Mouse (Mus musculus) kidney, postnatal 0 days (tissue): ENCODE results near the gene Des. TPM values are rescaled to one million over a fixed set of nuclear protein-coding genes. Genes with fewer than 3 reads are reported as not detected.
A peak's percentile ranks its signal among the peaks of the same experiment; 100 is the strongest.

ENCODE experiments used
- ATAC-seq: fragments of 200-750 bp; cut with Nextera tagmentation; replicated peaks from 2 replicates; pipeline ENCODE4 v1.8.0; 2017; ENCODE audit warnings: low read depth, moderate number of reproducible peaks, moderate TSS enrichment, moderate library complexity; ENCODE audit not compliant: low FRiP score
- DNase-seq: peaks from one replicate; pipeline ENCODE4 v3.0.0-alpha.2; 2016; ENCODE audit warnings: low spot score
- H3K27ac ChIP-seq: fragments of 300-500 bp; sonication (generic); 2 replicates; pipeline ENCODE4 v1.5.1; 2014; ENCODE audit warnings: mild to moderate bottlenecking
- H3K27me3 ChIP-seq: fragments of 300-500 bp; sonication (generic); 2 replicates; pipeline ENCODE4 v1.6.1; 2014; ENCODE audit warnings: low read length, mixed read lengths; ENCODE audit not compliant: insufficient read depth
- H3K36me3 ChIP-seq: fragments of 300-500 bp; sonication (generic); 2 replicates; pipeline ENCODE4 v1.6.1; 2014; ENCODE audit warnings: low read length, mixed read lengths; ENCODE audit not compliant: insufficient read depth
- H3K4me1 ChIP-seq: fragments of 300-500 bp; sonication (generic); replicated peaks from 2 replicates; pipeline ENCODE4 v1.6.1; 2014; ENCODE audit warnings: antibody characterized with exemption, low read length, mixed read lengths; ENCODE audit not compliant: insufficient read depth
- H3K4me2 ChIP-seq: fragments of 300-500 bp; sonication (generic); 2 replicates; pipeline ENCODE4 v1.6.1; 2014; ENCODE audit warnings: mild to moderate bottlenecking, low read length, moderate library complexity, mixed read lengths
- H3K4me3 ChIP-seq: fragments of 300-500 bp; sonication (generic); replicated peaks from 2 replicates; pipeline ENCODE4 v1.5.1; 2014; ENCODE audit warnings: low read depth, low read length
- H3K9ac ChIP-seq: fragments of 300-500 bp; sonication (generic); 2 replicates; pipeline ENCODE4 v1.6.1; 2014; ENCODE audit warnings: low read depth, low read length
- H3K9me3 ChIP-seq: fragments of 300-500 bp; sonication (generic); replicated peaks from 2 replicates; pipeline ENCODE4 v1.6.1; 2016; ENCODE audit warnings: low read length, inconsistent platforms, mixed read lengths
- CTCF ChIP-seq: IDR thresholded peaks from 2 replicates; pipeline ENCODE4 v1.5.1; 2016; ENCODE audit warnings: antibody characterized with exemption, low read depth, mild to moderate bottlenecking, moderate library complexity
- WGBS: fragments of 180-500 bp; shearing (Covaris S2); extraction: QIAGEN DNeasy Blood & Tissue Kit; methylation state at CpG from one replicate; pipeline ENCODE4 v1.1.7; 2014; 5-methylcytosine and 5-hydroxymethylcytosine counted together
- polyA plus RNA-seq: library from polyadenylated mRNA; unstranded; fragments of >200 nt; fragmentation: Nextera tagmentation; extraction: Ambion mirVana; gene quantifications from 2 replicates; pipeline ENCODE4 v1.2.1, GENCODE M21; 2015

The Des gene
- polyA plus RNA-seq, 1 experiment from 2014 or later: 18.6 TPM

DNA sequence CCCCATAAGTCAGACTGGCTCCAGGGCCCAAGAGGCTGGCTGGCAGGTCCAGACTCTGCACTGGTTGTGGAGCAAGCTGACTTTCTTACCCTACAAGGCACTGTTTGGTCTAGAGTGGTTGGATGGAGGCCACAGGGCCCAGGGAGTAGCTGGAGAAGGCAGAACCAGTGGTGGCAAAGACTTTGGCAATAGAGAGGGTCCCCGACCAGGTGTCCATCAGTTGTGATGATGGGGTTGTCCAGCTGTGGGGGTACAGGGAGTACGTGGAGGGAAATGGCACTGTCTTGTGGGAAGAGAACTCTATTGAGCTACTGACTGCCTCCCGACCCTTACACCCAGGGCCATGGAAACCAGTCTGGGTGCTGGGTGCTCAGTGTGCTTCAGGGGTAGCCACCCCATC lies 33.7 kb downstream of the Des start:
- H3K4me2 ChIP-seq: no peak overlapping the region
- ATAC-seq (no peak), DNase-seq (no peak)
- H3K4me1 ChIP-seq: peaks cover 4% of the 10 kb centered on the region
- WGBS: 89% methylated on average over 3 of the region's 3 CpGs
- H3K27ac ChIP-seq: no peak overlapping the region
- H3K9ac ChIP-seq: no peak overlapping the region
- H3K36me3 ChIP-seq: peaks cover 7% of the 10 kb centered on the region; the same call in 1 of the 2 replicates
- H3K9me3 ChIP-seq: no peaks in the 10 kb centered on the region
- no peaks in the 10 kb centered on the region for H3K27me3 ChIP-seq
- TF ChIP-seq CTCF: no peak
- H3K4me3 ChIP-seq: no peak overlapping the region

GRCm38 (mm10) chr1:75398761-75399402 lies 38.8 kb downstream of the Des start:
- ATAC-seq (peak; percentile 84), DNase-seq (peak; percentile 97)
- peak; percentile 86 for TF ChIP-seq CTCF
- H3K4me2 ChIP-seq: 0 out of 2 replicates have a peak overlapping the region, but pooled peaks have one; percentile 53
- peak overlapping the region; percentile 60; the same call in 1 of the 2 replicates for H3K9ac ChIP-seq
- H3K27me3 ChIP-seq: no peaks in the 10 kb centered on the region
- peaks cover 16% of the 10 kb centered on the region; the same call in 1 of the 2 replicates for H3K36me3 ChIP-seq
- 13% methylated on average over 9 of the region's 9 CpGs for WGBS
- H3K4me1 ChIP-seq: peaks cover 20% of the 10 kb centered on the region
- no peaks in the 10 kb centered on the region for H3K9me3 ChIP-seq
- no peak overlapping the region for H3K4me3 ChIP-seq
- peak overlapping the region; percentile 85 for H3K27ac ChIP-seq

DNA sequence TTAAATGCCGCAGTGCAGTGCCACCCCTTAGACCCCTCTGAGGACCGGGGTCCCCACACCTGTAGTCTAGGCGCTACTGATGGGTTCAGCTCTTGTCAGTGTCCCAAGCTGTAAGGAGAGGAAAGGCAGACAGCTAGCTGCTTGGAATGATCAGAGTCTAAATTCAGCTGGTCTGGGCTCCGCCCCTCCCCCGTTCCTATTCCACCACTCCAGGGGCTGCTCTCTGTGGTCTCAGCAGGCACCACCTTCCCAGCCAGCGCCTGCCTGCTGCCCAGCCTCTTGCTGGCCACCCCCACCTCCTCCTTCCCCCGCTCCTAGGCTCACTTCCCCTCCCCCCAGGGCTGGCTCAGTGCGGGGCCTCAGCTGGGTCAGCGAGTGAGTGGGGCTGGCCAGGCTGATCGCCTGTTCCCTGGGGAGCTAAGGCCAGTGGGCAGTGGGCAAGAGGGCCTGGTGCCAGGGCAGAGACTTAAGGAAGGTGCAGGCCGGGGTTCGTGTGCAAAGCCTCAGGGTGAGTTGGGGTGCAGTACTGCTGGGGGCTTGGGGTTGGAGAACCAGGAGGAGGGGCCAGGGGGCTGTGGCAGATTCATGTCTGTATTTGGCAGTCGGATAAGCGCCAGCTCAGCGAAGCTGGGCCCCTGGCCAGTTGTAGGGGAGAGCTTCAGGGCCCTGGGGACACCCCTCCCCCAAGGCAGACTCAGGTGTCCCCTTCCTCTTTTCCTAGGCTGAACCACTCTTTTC lies 39.8 kb downstream of the Des start:
- Histone ChIP-seq H3K27ac (peak overlapping the region; percentile 85), H3K4me1 (peaks cover 20% of the 10 kb centered on the region), H3K9ac (peak overlapping the region; percentile 60), H3K36me3 (peaks cover 13% of the 10 kb centered on the region; the same call in 1 of the 2 replicates), H3K4me2 (peak overlapping the region; percentile 53), H3K9me3 (no peaks in the 10 kb centered on the region), H3K27me3 (no peaks in the 10 kb centered on the region), H3K4me3 (peak overlapping the region; percentile 9; the same call in 1 of the 2 replicates)
- DNase-seq (peak; percentile 86), ATAC-seq (peak; percentile 89)
- WGBS: 11% methylated on average over 15 of the region's 15 CpGs
- no peak for TF ChIP-seq CTCF

GRCm38 (mm10) chr1:75400493-75401115 lies 40.5 kb downstream of the Des start:
- Histone ChIP-seq H3K9ac (peak overlapping the region; percentile 60), H3K9me3 (no peaks in the 10 kb centered on the region), H3K4me3 (peak overlapping the region; percentile 9; the same call in 1 of the 2 replicates), H3K27me3 (no peaks in the 10 kb centered on the region), H3K4me2 (peak overlapping the region; percentile 53), H3K4me1 (peaks cover 20% of the 10 kb centered on the region), H3K27ac (peak overlapping the region; percentile 85), H3K36me3 (peaks cover 15% of the 10 kb centered on the region; the same call in 1 of the 2 replicates)
- 37% methylated on average over 6 of the region's 6 CpGs for WGBS
- ATAC-seq (no peak), DNase-seq (no peak)
- TF ChIP-seq CTCF: no peak

GRCm38 (mm10) chr1:75405547-75405946 lies 45.4 kb downstream of the Des start:
- Histone ChIP-seq H3K36me3 (peaks cover 27% of the 10 kb centered on the region; the same call in 1 of the 2 replicates), H3K4me1 (peaks cover 2% of the 10 kb centered on the region), H3K4me2 (no peak overlapping the region), H3K27me3 (no peaks in the 10 kb centered on the region), H3K27ac (no peak overlapping the region), H3K9ac (no peak overlapping the region), H3K9me3 (no peaks in the 10 kb centered on the region), H3K4me3 (no peak overlapping the region)
- no peak for DNase-seq
- 89% methylated on average over 3 of the region's 3 CpGs for WGBS
- no peak for ATAC-seq
- TF ChIP-seq CTCF: no peak

- no peak for TF ChIP-seq CTCF
- DNase-seq: no peak
- Histone ChIP-seq H3K9me3 (no peaks in the 10 kb centered on the region), H3K27ac (no peak overlapping the region), H3K4me3 (no peak overlapping the region), H3K36me3 (peaks cover 28% of the 10 kb centered on the region; the same call in 1 of the 2 replicates), H3K27me3 (no peaks in the 10 kb centered on the region), H3K4me2 (no peak overlapping the region), H3K4me1 (no peaks in the 10 kb centered on the region), H3K9ac (no peak overlapping the region)
- no peak for ATAC-seq
- WGBS: 92% methylated on average over 15 of the region's 15 CpGs
These were observed 46.0 kb downstream of the Des start for GRCm38 (mm10) chr1:75406173-75406572.
